Mouse (Mus musculus): Measurements from ENCODE around the gene Etv3.

GRCm38 (mm10) chr3:87487392-87487791, 37.8 kb upstream of the Etv3 start:
- no peak for TF ChIP-seq CTCF (IDR thresholded peaks at IDR 0.05; ENCODE audit: low read depth)
- TF ChIP-seq EP300 (IDR thresholded peaks at IDR 0.05; ENCODE audit: low read depth) = no peak
